Mouse (Mus musculus) CH12.LX (cell line): ENCODE data around the gene Inpp5e.

Source experiments
- ETS1 ChIP-seq: conservative IDR thresholded peaks from 2 replicates; pipeline ENCODE4 v1.6.1; 2012; ENCODE audit warnings: low read depth, mild to moderate bottlenecking, inconsistent platforms, low read length, improper control_type of control experiment, moderate library complexity
- SMC3 ChIP-seq: IDR thresholded peaks from 2 replicates; pipeline ENCODE4 v1.6.1; 2011; ENCODE audit warnings: low read depth, low read length, improper control_type of control experiment

GRCm38 (mm10) chr2:26442843-26443242, 33.8 kb upstream of the Inpp5e start:
- TF ChIP-seq SMC3 (no peak), ETS1 (no peak)
